Mouse (Mus musculus) embryonic fibroblast, embryonic 13.5 days (primary cell): ENCODE data around the gene Tspoap1.

ENCODE experiments used
- CTCF ChIP-seq: IDR thresholded peaks from 2 replicates; pipeline ENCODE4 v1.5.1; 2011; ENCODE audit warnings: mild to moderate bottlenecking, control low read depth, low read length, moderate library complexity, borderline replicate concordance; ENCODE audit not compliant: insufficient read depth
- POLR2A ChIP-seq: IDR thresholded peaks from 2 replicates; pipeline ENCODE4 v1.6.1; 2011; ENCODE audit warnings: low read depth, mild to moderate bottlenecking, control low read depth, low read length, moderate library complexity

DNA sequence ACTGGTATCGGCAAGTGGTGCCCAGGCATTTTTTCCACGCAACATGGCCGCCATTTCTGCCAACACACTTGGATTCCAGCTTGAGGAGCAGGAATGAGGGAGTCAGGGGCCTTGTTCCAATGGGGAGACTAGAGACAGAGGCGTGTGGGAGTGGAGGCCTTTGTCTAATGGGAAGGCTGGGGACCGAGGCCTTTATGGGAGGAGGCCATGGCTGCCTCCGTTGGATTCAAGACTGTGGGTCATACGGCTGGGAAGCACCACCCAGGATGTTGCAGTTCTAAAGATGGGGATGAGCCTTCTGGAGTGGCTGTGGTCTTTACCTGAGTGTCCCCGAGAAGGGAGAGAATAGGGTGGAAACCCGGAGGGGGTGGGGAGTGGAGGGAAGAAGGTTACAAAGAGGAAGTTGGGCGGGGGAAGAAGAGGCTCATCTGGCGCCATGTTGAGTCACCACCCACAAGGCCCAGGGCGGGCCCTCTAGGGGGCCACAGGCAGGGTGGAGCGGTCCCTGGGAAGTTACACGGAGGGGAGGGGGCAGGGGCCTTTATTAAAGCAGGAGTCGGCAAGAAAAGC, 4.0 kb upstream of the Tspoap1 start:
- TF ChIP-seq POLR2A (no peak), CTCF (no peak)
